25 mouse cellular contexts compared by ENCODE assay signal in genomic region chr4:149863522-149863921, GRCm38 (mm10).
DNase-seq lines count a peak whose midpoint lies in the region; ATAC-seq lines count a peak whose summit lies in the region.
"Had no signal": no experiment of that assay in that cellular context is flagged by ENCODE, and none has a peak within 500 bp of the region (broad histone marks: within the 10 kb centered on the region; RNA-seq: fewer than 3 reads in every experiment).

No protein-coding gene starts in this region.

- DNase-seq in adrenal gland, postnatal 14 days = peak; percentile 58
- DNase-seq in adrenal gland, adult 18-20 months (ENCODE audit: low spot score in 2 of 2) = no peak
- DNase-seq in adrenal gland, postnatal 25 days = peak; percentile 23
- DNase-seq in testis, postnatal 10 days (ENCODE audit: low spot score) = no peak
- DNase-seq in urinary bladder, postnatal 25 days (ENCODE audit: low spot score) = no peak
- DNase-seq: B cell, adult 2 months; cerebellum, adult 11 months; cerebellum, postnatal 10 days; forebrain, postnatal 0 days; gastrocnemius, postnatal 25 days; heart, adult 2 months; heart, postnatal 14 days; kidney, postnatal 36 days; retina, postnatal 1 day; thymus, postnatal 25 days had no signal

- H3K9ac ChIP-seq in liver, embryonic 12.5 days = no peak overlapping the region
- H3K9ac ChIP-seq: forebrain, postnatal 0 days; heart, embryonic 13.5 days had no signal

- H3K27ac ChIP-seq in liver, embryonic 12.5 days = no peak overlapping the region
- H3K27ac ChIP-seq: heart, adult 2 months; heart, embryonic 13.5 days; hindbrain, postnatal 0 days; macrophage had no signal

- H3K27me3 ChIP-seq in liver, embryonic 12.5 days (replicated peaks) = peaks cover 13% of the 10 kb centered on the region
- H3K27me3 ChIP-seq: heart, embryonic 13.5 days; Patski had no signal

- no peak overlapping the region for H3K4me3 ChIP-seq in liver, embryonic 12.5 days
- H3K4me3 ChIP-seq: embryonic facial prominence, embryonic 10.5 days; heart, adult 2 months; heart, embryonic 13.5 days had no signal

- no peak overlapping the region for H3K4me2 ChIP-seq in liver, embryonic 12.5 days
- H3K4me2 ChIP-seq: heart, embryonic 13.5 days; midbrain, embryonic 11.5 days had no signal

- no peaks in the 10 kb centered on the region for H3K4me1 ChIP-seq in liver, embryonic 12.5 days

- no peaks in the 10 kb centered on the region for H3K9me3 ChIP-seq in liver, embryonic 12.5 days (replicated peaks)
- H3K9me3 ChIP-seq: embryonic facial prominence, embryonic 10.5 days; heart, embryonic 13.5 days had no signal

- no peaks in the 10 kb centered on the region for H3K36me3 ChIP-seq in liver, embryonic 12.5 days
- H3K36me3 ChIP-seq: embryonic facial prominence, embryonic 10.5 days; heart, embryonic 13.5 days had no signal

- 24% methylated on average over 9 of the region's 9 CpGs for WGBS in liver, embryonic 12.5 days (ENCODE audit: insufficient replicate concordance)

- ATAC-seq in CD4-positive, CD25-positive, alpha-beta regulatory T cell, adult 4 months = peak; percentile 43
- ATAC-seq in megakaryocyte progenitor cell, adult 5-6 weeks (replicated peaks; ENCODE audit: poor library complexity) = 0 out of 2 replicates have a peak, but pooled peaks have one; percentile 29
- no peak for ATAC-seq in liver, embryonic 12.5 days
- ATAC-seq: forebrain, postnatal 0 days; hindbrain, postnatal 0 days; intestine, postnatal 0 days; Patski had no signal

Comparison
In these comparisons a context has a peak if more than half of its experiments do, and no peak if none do; other contexts are left out.
1. DNase-seq: peak in adrenal gland, postnatal 14 days (single experiment) and adrenal gland, postnatal 25 days (single experiment); none in adrenal gland, adult 18-20 months (0 of 2), testis, postnatal 10 days (single experiment) and urinary bladder, postnatal 25 days (single experiment).